Mouse (Mus musculus) layer of hippocampus, adult 8-10 months (tissue): ENCODE measurements around the gene Syn3. TPM values are rescaled to one million over a fixed set of nuclear protein-coding genes. Genes with fewer than 3 reads are reported as not detected.
"Not testable (repeated sequence)": the region's sequence is repeated elsewhere in the genome, so short reads cannot be mapped to it uniquely, and the experiment has no call there.

Source experiments
- DNase-seq, 2 experiments: peaks; one replicate each; pipeline ENCODE4 v3.0.0; 2022; ENCODE audit warnings: low spot score in 2 of 2
- total RNA-seq, 4 experiments: library from RNA; stranded (reverse); gene quantifications; 2 replicates each; pipeline ENCODE4 v1.2.4; 2022

The Syn3 gene
- total RNA-seq, 4 experiments from 2014 or later, result 18.9 to 21.7 (median 19.6) TPM

DNA sequence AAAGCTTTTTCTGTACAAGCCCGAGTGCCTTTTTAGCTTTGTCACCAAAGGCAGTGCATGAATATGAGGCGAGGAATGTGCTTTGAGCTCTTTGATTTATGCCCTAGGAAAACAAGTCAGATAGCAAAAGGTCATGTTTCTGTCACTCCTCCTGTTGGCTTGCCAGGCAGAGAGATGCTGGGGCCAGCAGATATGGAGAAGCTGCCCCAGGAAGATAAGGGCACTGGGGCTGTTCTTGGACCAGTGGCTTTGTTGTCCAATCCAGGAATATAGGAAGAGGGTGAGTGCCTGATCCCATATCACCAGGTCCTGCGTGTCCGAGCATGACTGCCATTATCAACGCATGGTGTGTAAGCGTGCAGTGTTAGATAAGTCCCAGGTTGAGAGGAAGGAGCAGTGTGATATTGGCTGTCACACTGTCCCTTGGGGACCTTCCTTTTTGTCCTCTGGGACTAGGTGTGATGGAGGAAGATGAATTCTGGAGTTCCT is 336.9 kb downstream of the Syn3 start:
- no peak for DNase-seq

DNA sequence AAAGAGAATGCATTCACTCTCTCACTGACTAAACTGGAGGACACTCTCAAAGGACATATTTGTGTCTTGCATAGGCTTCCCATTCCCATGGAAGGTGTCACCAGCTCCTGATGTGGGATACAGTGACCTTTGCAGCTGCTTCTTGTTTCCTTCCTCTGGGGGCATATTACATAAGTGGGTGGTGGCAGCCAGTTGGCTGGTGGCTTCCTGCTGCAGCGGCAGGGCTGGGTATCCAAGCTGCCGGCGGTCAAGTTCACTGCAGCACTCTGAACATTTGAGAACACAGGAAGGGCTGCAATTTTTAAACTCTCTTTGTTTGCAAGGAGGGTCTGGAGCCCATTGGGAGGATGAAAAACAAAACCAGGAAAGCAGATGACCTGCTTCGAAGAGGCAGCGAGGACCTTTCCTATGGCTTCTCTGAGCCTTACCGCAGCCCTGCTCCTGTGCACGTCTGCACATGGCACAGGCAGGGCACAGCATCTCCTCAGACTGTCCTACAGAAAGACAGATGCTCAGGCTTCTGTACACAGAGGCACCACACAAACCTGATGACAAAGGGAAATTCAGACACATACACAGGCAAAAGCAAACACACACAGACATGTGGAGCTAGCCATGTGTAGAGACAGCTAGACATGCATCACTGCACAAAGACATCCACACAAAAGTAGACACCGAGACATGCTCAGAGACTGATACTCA is 340.3 kb downstream of the Syn3 start:
- no peak for DNase-seq

GRCm38 (mm10) chr10:86155344-86155743 is 343.4 kb downstream of the Syn3 start:
- DNase-seq, result no peak

DNA sequence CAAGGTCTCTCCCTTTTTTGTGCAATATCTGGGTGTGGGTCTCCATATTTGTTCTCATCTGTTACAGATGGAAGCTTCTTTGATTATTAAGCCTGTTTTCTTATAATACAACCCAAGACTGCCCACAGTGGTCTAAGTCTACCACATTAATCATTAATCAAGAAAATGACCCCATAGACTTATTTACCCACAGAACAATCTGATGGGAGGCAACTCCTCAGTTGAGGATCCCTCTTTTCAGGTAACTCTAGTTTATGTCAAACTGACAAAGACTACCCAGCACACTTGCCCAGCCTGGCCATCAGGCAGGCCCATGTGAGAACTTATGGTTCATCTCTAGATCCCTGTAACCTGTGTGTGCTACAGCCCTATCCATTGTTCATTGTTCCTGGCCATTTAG is 345.5 kb downstream of the Syn3 start:
- no peak for DNase-seq

- DNase-seq, result no peak
These were observed 347.3 kb downstream of the Syn3 start for GRCm38 (mm10) chr10:86151357-86151756.

GRCm38 (mm10) chr10:86150076-86150475 is 348.6 kb downstream of the Syn3 start:
- no peak for DNase-seq

- DNase-seq, result no peak
These were observed 349.5 kb downstream of the Syn3 start for GRCm38 (mm10) chr10:86149029-86149818.

DNA sequence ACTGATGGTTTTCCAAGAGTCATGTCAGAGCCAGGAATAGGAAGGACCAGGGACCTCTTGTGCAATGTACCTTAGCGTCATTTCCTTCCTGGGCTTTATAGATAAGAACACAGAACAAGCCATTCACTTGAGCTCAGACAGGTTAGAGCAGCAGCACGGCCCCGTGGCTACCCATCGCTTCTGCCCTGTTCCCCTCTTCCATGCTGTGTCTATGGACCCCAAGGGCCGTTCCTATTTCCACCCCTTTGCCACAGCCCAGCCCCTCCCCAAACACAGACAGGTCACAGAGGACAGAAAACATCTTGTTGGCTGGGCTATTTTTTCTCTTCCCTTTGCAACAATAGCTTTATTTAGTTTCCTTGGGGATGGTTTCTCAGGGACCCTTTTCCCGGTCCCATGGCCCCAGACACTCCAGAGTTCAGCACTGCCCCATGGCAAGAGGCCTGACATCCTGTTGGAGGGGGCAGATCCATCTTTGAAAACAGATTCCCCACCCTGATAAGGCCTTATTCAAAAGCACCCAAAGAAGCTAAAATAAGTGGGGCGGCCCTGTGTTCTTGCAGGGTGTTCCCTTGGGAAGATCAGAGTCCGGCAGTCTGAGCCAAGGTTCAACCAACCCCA is 359.5 kb downstream of the Syn3 start:
- DNase-seq, result no peak

DNA sequence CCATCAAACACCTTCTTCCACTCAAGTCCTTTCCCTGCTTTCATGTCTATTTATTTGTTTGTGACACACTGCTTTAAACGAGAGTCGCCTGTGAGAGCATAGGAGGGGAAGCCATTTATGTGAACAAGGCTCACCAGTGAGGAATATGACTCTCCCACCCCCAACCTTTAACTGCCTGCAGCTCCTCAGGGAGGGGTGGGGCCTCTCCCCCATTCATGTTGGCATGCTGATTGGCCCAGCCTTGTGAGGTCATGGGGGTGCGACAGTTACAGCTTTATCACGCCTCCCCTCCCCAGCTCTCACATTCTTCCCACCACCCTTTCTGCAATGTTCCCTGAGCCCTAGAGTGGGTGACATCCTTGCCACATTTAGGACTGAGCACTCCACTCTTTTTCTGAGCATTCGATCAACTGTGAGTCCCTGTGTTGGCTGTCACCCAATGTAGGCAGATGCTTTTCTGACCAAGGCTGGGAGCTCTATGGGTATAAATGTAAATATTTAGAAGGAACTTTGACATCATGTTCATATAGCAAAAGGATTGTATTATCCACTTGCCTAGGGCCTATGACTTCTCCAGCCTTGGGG is 361.0 kb downstream of the Syn3 start:
- no peak for DNase-seq

DNA sequence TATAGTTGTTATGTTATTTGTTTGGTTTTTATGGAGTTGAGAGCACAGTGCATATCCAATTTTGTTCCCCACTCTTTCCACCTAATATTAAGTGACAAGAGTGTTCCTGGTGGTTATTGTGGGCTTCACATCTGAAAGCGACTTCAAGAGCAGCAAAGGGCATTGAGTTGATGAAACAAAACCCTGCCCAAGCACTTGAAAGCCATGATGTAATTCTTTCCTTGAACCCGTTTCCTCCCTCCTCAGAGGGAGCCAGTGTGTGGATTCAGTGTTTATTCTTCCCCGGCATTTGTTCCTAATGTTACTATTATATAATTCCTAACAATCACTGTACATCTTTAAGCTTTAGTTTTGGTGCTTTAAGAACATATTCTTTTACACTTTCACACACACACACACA is 361.6 kb downstream of the Syn3 start:
- no peak for DNase-seq

DNA sequence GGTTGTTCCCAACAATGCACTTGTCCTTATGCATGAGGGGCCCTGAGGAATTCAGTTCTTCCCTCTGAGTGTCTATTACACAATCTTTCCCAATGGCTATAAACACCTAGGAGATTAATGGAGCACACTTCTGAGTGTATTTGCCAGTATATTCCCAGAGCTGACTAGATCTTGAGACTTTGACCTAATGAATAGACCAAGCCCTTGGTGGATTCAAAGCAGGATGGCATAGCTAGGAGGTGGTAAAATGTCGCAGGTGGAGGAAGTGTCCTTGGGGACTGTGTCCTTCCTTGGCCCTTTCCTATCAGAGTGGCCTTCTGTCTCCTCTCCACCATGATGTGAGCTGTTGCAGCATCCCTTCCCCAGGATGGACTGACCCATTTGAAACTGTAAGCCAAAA is 362.4 kb downstream of the Syn3 start:
- no peak for DNase-seq

GRCm38 (mm10) chr10:86134848-86135247 is 363.8 kb downstream of the Syn3 start:
- no peak for DNase-seq

GRCm38 (mm10) chr10:86134336-86134735 is 364.4 kb downstream of the Syn3 start:
- no peak for DNase-seq

DNA sequence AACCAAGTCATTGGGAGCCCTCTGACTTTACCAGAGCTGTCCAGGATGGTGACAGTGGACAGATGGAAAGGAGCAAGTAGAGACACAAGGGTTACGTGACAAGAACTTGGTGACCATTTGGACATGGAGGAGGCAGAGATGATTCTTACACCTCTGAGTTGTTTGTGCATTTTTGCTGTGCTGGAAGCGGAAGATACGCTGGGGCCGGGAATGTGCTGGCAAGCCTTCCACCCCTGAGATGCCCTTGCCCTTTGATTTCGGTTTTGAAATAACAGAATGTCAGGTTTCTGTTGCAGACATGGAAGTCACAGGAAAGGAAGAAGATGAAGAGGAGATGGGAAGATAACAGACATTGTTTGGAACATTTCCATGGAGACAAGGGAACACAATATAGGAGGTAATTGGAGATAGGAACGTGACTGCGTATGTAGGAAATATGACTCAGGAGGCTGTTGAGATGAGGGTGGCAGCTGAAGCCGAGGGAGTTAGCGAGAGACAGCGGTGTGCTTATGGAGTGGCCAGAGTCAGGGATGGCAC is 366.2 kb downstream of the Syn3 start:
- DNase-seq, result no peak

- DNase-seq, result no peak
These were observed 369.6 kb downstream of the Syn3 start for GRCm38 (mm10) chr10:86129046-86129445.

- DNase-seq, result no peak
These were observed 372.2 kb downstream of the Syn3 start for GRCm38 (mm10) chr10:86126478-86126877.

GRCm38 (mm10) chr10:86125421-86125820 is 373.3 kb downstream of the Syn3 start:
- DNase-seq, result no peak

GRCm38 (mm10) chr10:86124115-86124514 is 374.6 kb downstream of the Syn3 start:
- DNase-seq, result no peak

DNA sequence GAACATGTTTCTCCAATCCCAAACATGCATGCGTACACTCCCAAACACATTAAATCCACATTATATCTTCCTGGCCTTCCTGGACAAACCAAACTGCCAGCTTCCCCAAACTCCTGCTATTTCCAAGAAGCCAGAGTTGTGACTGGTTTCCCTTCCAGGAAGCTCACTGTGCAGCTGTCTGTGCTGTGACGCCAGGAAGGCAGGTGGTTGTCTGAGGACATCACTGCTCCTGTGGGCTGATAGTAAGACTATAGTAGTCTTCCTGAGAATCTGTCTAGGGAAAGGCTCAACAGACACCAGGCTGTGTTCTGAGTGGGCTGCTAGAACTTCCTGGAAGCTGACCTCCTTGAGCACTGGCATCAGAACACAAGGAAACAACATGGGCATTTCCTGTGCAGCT is 375.5 kb downstream of the Syn3 start:
- no peak for DNase-seq

DNA sequence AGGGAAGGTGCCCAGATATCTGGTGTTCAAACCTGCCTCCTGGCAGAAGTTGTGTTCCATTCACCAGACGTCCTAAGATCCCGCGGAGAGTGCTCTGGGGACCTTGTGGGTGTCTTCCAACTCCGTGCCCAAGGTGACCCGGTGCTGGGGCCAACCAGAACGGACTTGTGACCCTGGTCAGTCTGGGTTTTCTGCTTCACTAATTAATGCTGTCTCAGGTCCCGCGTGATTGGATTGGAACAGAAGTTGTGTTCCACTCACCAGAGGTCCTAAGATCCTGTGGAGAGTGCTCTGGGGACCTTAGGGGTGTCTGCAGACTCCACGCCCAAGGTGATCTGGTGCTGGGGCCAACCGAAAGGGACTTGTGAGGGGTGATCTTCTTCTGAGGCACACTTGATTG is 376.2 kb downstream of the Syn3 start:
- not testable (repeated sequence) for DNase-seq

GRCm38 (mm10) chr10:86116268-86116667 is 382.4 kb downstream of the Syn3 start:
- DNase-seq, result no peak

DNA sequence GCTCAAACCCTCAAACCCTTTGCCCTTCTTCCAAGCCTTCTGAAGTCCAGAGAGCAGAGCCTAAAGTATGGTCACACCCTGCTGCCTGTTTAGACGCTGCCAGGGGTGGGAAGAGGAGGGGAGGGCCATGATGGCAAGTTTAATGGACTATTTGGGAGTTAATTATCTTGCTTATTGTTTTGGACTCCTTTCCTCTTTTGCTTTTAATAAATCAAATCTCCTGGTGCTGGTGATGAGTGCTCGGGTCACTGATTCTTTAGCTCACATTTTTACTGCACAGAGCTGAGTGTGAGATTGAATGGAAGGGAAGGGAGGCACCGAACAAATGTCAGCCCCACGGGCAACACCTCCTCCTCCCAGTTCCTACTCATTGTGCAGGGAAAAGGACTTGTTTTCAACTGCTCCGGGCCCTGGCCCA is 384.3 kb downstream of the Syn3 start:
- no peak for DNase-seq
